15 mouse cellular contexts compared by ENCODE assay signal in genomic region chr19:20529921-20530696, GRCm38 (mm10). TPM values are rescaled to one million over a fixed set of nuclear protein-coding genes. Genes with fewer than 3 reads are reported as not detected.
A peak's percentile ranks its signal among the peaks of the same experiment; 100 is the strongest.
DNase-seq lines count a peak whose midpoint lies in the region; ATAC-seq and TF ChIP-seq lines count a peak whose summit lies in the region.
"Had no signal": no experiment of that assay in that cellular context is flagged by ENCODE, and none has a peak within 500 bp of the region (broad histone marks: within the 10 kb centered on the region; RNA-seq: fewer than 3 reads in every experiment).

No protein-coding gene starts in this region.

- no peak for ATAC-seq in kidney, embryonic 16.5 days (ENCODE audit: low FRiP score, low TSS enrichment)
- no peak for ATAC-seq in erythroblast, adult 5-6 weeks (replicated peaks; ENCODE audit: low FRiP score, poor library complexity, severe bottlenecking)
- ATAC-seq: hindbrain, embryonic 16.5 days had no signal

- no peak overlapping the region for H3K4me3 ChIP-seq in kidney, adult 2 months (ENCODE audit: insufficient read depth, low read depth, low read length)
- H3K4me3 ChIP-seq in kidney, embryonic 16.5 days (ENCODE audit: low read length) = no peak overlapping the region
- H3K4me3 ChIP-seq: forebrain, embryonic 12.5 days; megakaryocyte, embryonic 14.5 days; myocyte had no signal

- no peaks in the 10 kb centered on the region for H3K27me3 ChIP-seq in kidney, adult 2 months (replicated peaks; ENCODE audit: control insufficient read depth, insufficient read depth, low read length)
- H3K27me3 ChIP-seq in kidney, embryonic 16.5 days (ENCODE audit: insufficient read depth, low read length) = no peaks in the 10 kb centered on the region
- H3K27me3 ChIP-seq: forebrain, embryonic 12.5 days; megakaryocyte, embryonic 14.5 days had no signal

- peak; percentile 15 for DNase-seq in adrenal gland, adult 2 months
- no peak for DNase-seq in adrenal gland, postnatal 25 days
- peak; percentile 83 for DNase-seq in kidney, adult 2 months
- peak; percentile 64 for DNase-seq in brain, adult 2 months (ENCODE audit: low read depth, low spot score)
- DNase-seq in kidney, postnatal 25 days = peak; percentile 21 to 68
- DNase-seq in right cerebral cortex, adult 18-20 months = no peak
- DNase-seq: cerebellum, adult 11-12 months; thymus, postnatal 4 days had no signal

- no peak overlapping the region for H3K9ac ChIP-seq in kidney, embryonic 16.5 days (replicated peaks; ENCODE audit: low read length)
- H3K9ac ChIP-seq: forebrain, embryonic 12.5 days had no signal

- H3K4me2 ChIP-seq in kidney, embryonic 16.5 days (replicated peaks; ENCODE audit: low read depth, low read length) = no peak overlapping the region
- H3K4me2 ChIP-seq: forebrain, embryonic 12.5 days had no signal

- H3K36me3 ChIP-seq in kidney, adult 2 months (ENCODE audit: control insufficient read depth, insufficient read depth, low read length) = no peaks in the 10 kb centered on the region
- H3K36me3 ChIP-seq in kidney, embryonic 16.5 days (ENCODE audit: insufficient read depth, low read length) = no peaks in the 10 kb centered on the region
- H3K36me3 ChIP-seq: forebrain, embryonic 12.5 days; G1E had no signal

- peak overlapping the region; percentile 90 for H3K27ac ChIP-seq in kidney, adult 2 months (ENCODE audit: insufficient read depth, low read depth, low read length)
- H3K27ac ChIP-seq in kidney, embryonic 16.5 days (ENCODE audit: low read length) = no peak overlapping the region
- H3K27ac ChIP-seq: forebrain, embryonic 12.5 days had no signal

- no peak for TF ChIP-seq POLR2A in kidney, adult 2 months (IDR thresholded peaks at IDR 0.05; ENCODE audit: low read depth, low read length)

- no peaks in the 10 kb centered on the region for H3K9me3 ChIP-seq in kidney, embryonic 16.5 days (ENCODE audit: low read length)
- H3K9me3 ChIP-seq: forebrain, embryonic 12.5 days; G1E; megakaryocyte, embryonic 14.5 days had no signal

- 44% methylated on average over 1 of the region's 1 CpGs for WGBS in kidney, adult 2 months
- WGBS in kidney, embryonic 16.5 days = 84% methylated on average over 1 of the region's 1 CpGs

- no peak for TF ChIP-seq CTCF in kidney, adult 2 months (conservative IDR thresholded peaks at IDR 0.05; ENCODE audit: insufficient read depth, insufficient read length, low read depth, low read length)

- H3K4me1 ChIP-seq in kidney, adult 2 months (ENCODE audit: control insufficient read depth, insufficient read depth, low read length) = peaks cover 6% of the 10 kb centered on the region; the same call in 1 of the 2 replicates
- no peaks in the 10 kb centered on the region for H3K4me1 ChIP-seq in kidney, embryonic 16.5 days (ENCODE audit: insufficient read depth, low read length)
- H3K4me1 ChIP-seq: forebrain, embryonic 12.5 days; megakaryocyte, embryonic 14.5 days had no signal

RNA-seq across cellular contexts. Expression of gene Aldh1a1, which starts 37.6 kb away (rescaled TPM):
- total RNA-seq in adrenal gland, adult 2 months (2021) = 100 to 1,000 TPM; 112 to 251 TPM
- 3.2 and 5.2 TPM in 2 replicates for polyA plus RNA-seq in adrenal gland, adult 2 months (2012; rRNA removed)
- total RNA-seq in adrenal gland, postnatal 25 days (2021) = 372 and 404 TPM in 2 replicates
- polyA plus RNA-seq in kidney, adult 2 months (2012; rRNA removed) = 3.8 and 4.7 TPM in 2 replicates
- polyA plus RNA-seq in kidney, embryonic 16.5 days (2015; fragmentation: Nextera tagmentation; extraction: Ambion mirVana) = 3.7 and 5.2 TPM in 2 replicates
- total RNA-seq in erythroblast, adult 5-6 weeks (2015; ENCODE audit: low replicate concordance) = 46.7 and 53.5 TPM in 2 replicates
- 139 and 168 TPM in 2 replicates for total RNA-seq in erythroblast, adult 5-6 weeks (2017; ENCODE audit: low replicate concordance)
- polyA plus RNA-seq: G1E, myocyte had no signal

Comparison
In these comparisons a context has a peak if more than half of its experiments do, and no peak if none do; other contexts are left out.
1. DNase-seq: peak in adrenal gland, adult 2 months (single experiment), kidney, adult 2 months (single experiment), brain, adult 2 months (single experiment) and kidney, postnatal 25 days (2 of 2); none in adrenal gland, postnatal 25 days (single experiment) and right cerebral cortex, adult 18-20 months (single experiment).